Mouse (Mus musculus) stomach, postnatal 0 days (tissue): ENCODE data around the gene Wwox. TPM values are rescaled to one million over a fixed set of nuclear protein-coding genes. Genes with fewer than 3 reads are reported as not detected.
A peak's percentile ranks its signal among the peaks of the same experiment; 100 is the strongest.

Experiments used
- ATAC-seq: fragments of 200-750 bp; cut with Nextera tagmentation; 2 replicates; pipeline ENCODE4 v1.8.0; 2017; ENCODE audit not compliant: low FRiP score, low TSS enrichment
- DNase-seq: peaks from one replicate; pipeline ENCODE4 v3.0.0-alpha.2; 2016; ENCODE audit warnings: low spot score
- H3K27ac ChIP-seq: fragments of 300-500 bp; sonication (generic); replicated peaks from 2 replicates; pipeline ENCODE4 v1.5.1; 2014; ENCODE audit warnings: mild to moderate bottlenecking, control low read depth
- H3K27me3 ChIP-seq: fragments of 300-500 bp; sonication (generic); 2 replicates; pipeline ENCODE4 v1.6.1; 2014; ENCODE audit warnings: low read length; ENCODE audit not compliant: control insufficient read depth, insufficient read depth
- H3K36me3 ChIP-seq: fragments of 300-500 bp; sonication (generic); 2 replicates; pipeline ENCODE4 v1.6.1; 2014; ENCODE audit warnings: low read length, mixed read lengths; ENCODE audit not compliant: control insufficient read depth, insufficient read depth
- H3K4me1 ChIP-seq: fragments of 300-500 bp; sonication (generic); replicated peaks from 2 replicates; pipeline ENCODE4 v1.6.1; 2014; ENCODE audit warnings: antibody characterized with exemption; ENCODE audit not compliant: control insufficient read depth, insufficient read depth
- H3K4me2 ChIP-seq: fragments of 300-500 bp; sonication (generic); replicated peaks from 2 replicates; pipeline ENCODE4 v1.6.1; 2014; ENCODE audit warnings: low read depth, mild to moderate bottlenecking, control low read depth, moderate library complexity
- H3K4me3 ChIP-seq: fragments of 300-500 bp; sonication (generic); 2 replicates; pipeline ENCODE4 v1.5.1; 2014; ENCODE audit warnings: low read depth, low read length, control low read depth
- H3K9ac ChIP-seq: fragments of 300-500 bp; sonication (generic); 2 replicates; pipeline ENCODE4 v1.6.1; 2014; ENCODE audit warnings: mild to moderate bottlenecking, low read length, control low read depth, mixed read lengths
- H3K9me3 ChIP-seq: fragments of 300-500 bp; sonication (generic); 2 replicates; pipeline ENCODE4 v1.6.1; 2016; ENCODE audit warnings: low read length; ENCODE audit not compliant: control insufficient read depth
- CTCF ChIP-seq: IDR thresholded peaks from 2 replicates; pipeline ENCODE4 v1.5.1; 2016; ENCODE audit warnings: antibody characterized with exemption, low read depth, mild to moderate bottlenecking, moderate library complexity
- EP300 ChIP-seq: optimal IDR thresholded peaks from 2 replicates; pipeline ENCODE3; 2016; ENCODE audit warnings: antibody characterized with exemption
- WGBS: fragments of 180-500 bp; shearing (Covaris S2); extraction: QIAGEN DNeasy Blood & Tissue Kit; methylation state at CpG from one replicate; pipeline ENCODE4 v1.1.7; 2014; 5-methylcytosine and 5-hydroxymethylcytosine counted together
- polyA plus RNA-seq: library from polyadenylated mRNA; unstranded; fragments of >200 nt; fragmentation: Nextera tagmentation; extraction: Ambion mirVana; gene quantifications from 2 replicates; pipeline ENCODE4 v1.2.1, GENCODE M21; 2015

Gene Wwox
- polyA plus RNA-seq, 1 experiment from 2014 or later: 9.2 TPM

DNA sequence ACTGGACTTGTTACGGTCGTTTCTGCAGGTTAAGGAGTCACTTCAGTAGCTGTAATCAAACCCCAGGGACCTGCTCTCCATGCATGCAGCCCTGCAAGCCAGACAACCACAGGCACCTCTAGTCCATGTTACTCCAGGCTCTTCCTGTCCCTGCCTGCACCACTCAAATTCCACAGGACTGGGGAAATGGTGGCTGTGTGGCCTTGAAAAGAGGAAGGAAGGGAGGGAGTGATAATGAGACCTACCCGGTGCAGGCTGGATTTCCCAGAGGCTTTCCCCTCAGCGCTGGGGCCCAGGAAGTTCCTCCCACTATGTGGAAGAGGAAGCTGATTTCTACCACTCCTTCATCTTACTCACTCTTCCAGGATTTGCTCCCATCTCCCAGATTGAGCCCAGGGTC is 868.0 kb downstream of the Wwox start:
- ATAC-seq: no peak
- no peak for DNase-seq
- TF ChIP-seq EP300: no peak
- no peak for TF ChIP-seq CTCF

DNA sequence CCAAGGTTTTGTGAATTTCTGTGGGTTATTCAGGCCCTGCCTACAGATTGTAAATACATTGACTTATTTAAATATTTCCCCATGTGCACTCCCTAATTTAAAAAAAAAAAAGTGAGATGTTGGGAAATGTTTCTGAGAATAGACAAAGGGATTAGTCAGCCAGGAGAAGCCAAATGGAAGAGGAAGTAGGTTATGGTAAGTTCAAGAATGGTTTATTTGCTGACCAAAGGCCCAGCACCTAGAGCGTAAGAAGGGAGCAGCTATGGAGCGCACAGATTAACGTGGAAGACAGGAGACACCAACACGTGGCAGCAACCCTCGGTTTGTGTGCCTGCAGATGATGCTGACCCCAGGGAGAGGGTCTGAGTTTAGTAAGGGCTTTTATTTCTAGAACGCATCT is 871.5 kb downstream of the Wwox start:
- WGBS: 61% methylated on average over 6 of the region's 6 CpGs
- H3K4me3 ChIP-seq: no peak overlapping the region
- ATAC-seq (peak; percentile 89), DNase-seq (peak; percentile 24)
- H3K4me1 ChIP-seq: no peaks in the 10 kb centered on the region
- H3K27ac ChIP-seq: no peak overlapping the region
- no peak overlapping the region for H3K4me2 ChIP-seq
- TF ChIP-seq EP300: no peak
- TF ChIP-seq CTCF: no peak
- H3K9me3 ChIP-seq: no peaks in the 10 kb centered on the region
- H3K36me3 ChIP-seq: no peaks in the 10 kb centered on the region
- no peaks in the 10 kb centered on the region for H3K27me3 ChIP-seq
- H3K9ac ChIP-seq: no peak overlapping the region

More for the DNA sequence above, 868.0 kb downstream of the Wwox start:
- WGBS: 53% methylated on average over 4 of the region's 4 CpGs
- H3K9ac ChIP-seq: no peak overlapping the region
- no peaks in the 10 kb centered on the region for H3K9me3 ChIP-seq
- H3K4me2 ChIP-seq: no peak overlapping the region
- no peaks in the 10 kb centered on the region for H3K27me3 ChIP-seq
- H3K36me3 ChIP-seq: no peaks in the 10 kb centered on the region
- H3K4me1 ChIP-seq: no peaks in the 10 kb centered on the region
- no peak overlapping the region for H3K27ac ChIP-seq
- no peak overlapping the region for H3K4me3 ChIP-seq

GRCm38 (mm10) chr8:115312371-115312770 is 872.9 kb downstream of the Wwox start:
- no peak for TF ChIP-seq EP300
- no peak for TF ChIP-seq CTCF
- no peaks in the 10 kb centered on the region for H3K36me3 ChIP-seq
- DNase-seq (no peak), ATAC-seq (no peak)
- H3K27me3 ChIP-seq: no peaks in the 10 kb centered on the region
- H3K9me3 ChIP-seq: no peaks in the 10 kb centered on the region
- H3K4me3 ChIP-seq: no peak overlapping the region
- no peak overlapping the region for H3K27ac ChIP-seq
- H3K4me2 ChIP-seq: no peak overlapping the region
- no peak overlapping the region for H3K9ac ChIP-seq
- H3K4me1 ChIP-seq: no peaks in the 10 kb centered on the region
- 49% methylated on average over 2 of the region's 2 CpGs for WGBS

DNA sequence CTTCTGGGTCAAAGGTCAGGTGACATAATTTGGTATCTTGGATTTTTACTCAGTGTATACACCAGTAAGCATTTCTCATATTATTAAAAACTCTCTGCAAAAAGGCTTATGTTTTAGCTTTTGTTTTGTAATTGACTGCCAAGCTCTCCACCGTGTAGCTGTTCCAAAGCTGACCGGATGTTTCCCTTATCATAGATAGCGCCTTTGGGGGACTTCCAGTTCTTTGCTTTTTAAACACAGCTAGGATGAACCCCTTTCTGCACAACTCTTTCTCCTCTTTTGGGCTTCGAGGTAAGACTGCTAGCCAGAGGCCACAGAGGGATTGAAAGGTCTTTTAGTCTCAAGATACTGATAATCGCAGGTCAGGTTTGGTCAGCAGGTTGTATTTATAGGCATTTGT is 883.0 kb downstream of the Wwox start:
- no peaks in the 10 kb centered on the region for H3K9me3 ChIP-seq
- no peak for DNase-seq
- no peak overlapping the region for H3K27ac ChIP-seq
- no peak for ATAC-seq
- no peak for TF ChIP-seq CTCF
- TF ChIP-seq EP300: no peak
- WGBS: 65% methylated on average over 5 of the region's 5 CpGs
- H3K9ac ChIP-seq: no peak overlapping the region
- no peak overlapping the region for H3K4me3 ChIP-seq
- H3K4me2 ChIP-seq: no peak overlapping the region
- H3K4me1 ChIP-seq: no peaks in the 10 kb centered on the region
- no peaks in the 10 kb centered on the region for H3K36me3 ChIP-seq
- H3K27me3 ChIP-seq: no peaks in the 10 kb centered on the region

GRCm38 (mm10) chr8:115330671-115331070 is 891.2 kb downstream of the Wwox start:
- no peak overlapping the region for H3K27ac ChIP-seq
- H3K4me1 ChIP-seq: no peaks in the 10 kb centered on the region
- H3K4me3 ChIP-seq: no peak overlapping the region
- no peak for TF ChIP-seq CTCF
- TF ChIP-seq EP300: no peak
- H3K9me3 ChIP-seq: no peaks in the 10 kb centered on the region
- no peak for DNase-seq
- no peaks in the 10 kb centered on the region for H3K36me3 ChIP-seq
- whole genome bisulfite sequencing: 60% methylated on average over 11 of the region's 11 CpGs
- H3K4me2 ChIP-seq: 0 out of 2 replicates have a peak overlapping the region, but pooled peaks have one; percentile 8
- no peak for ATAC-seq
- H3K9ac ChIP-seq: no peak overlapping the region
- no peaks in the 10 kb centered on the region for H3K27me3 ChIP-seq

GRCm38 (mm10) chr8:115333972-115334371 is 894.5 kb downstream of the Wwox start:
- WGBS: 58% methylated on average over 3 of the region's 3 CpGs
- no peaks in the 10 kb centered on the region for H3K36me3 ChIP-seq
- no peak overlapping the region for H3K4me2 ChIP-seq
- H3K9ac ChIP-seq: no peak overlapping the region
- H3K4me3 ChIP-seq: no peak overlapping the region
- DNase-seq (no peak), ATAC-seq (no peak)
- no peak overlapping the region for H3K27ac ChIP-seq
- no peaks in the 10 kb centered on the region for H3K4me1 ChIP-seq
- no peaks in the 10 kb centered on the region for H3K9me3 ChIP-seq
- TF ChIP-seq EP300 (no peak), CTCF (no peak)
- H3K27me3 ChIP-seq: no peaks in the 10 kb centered on the region

DNA sequence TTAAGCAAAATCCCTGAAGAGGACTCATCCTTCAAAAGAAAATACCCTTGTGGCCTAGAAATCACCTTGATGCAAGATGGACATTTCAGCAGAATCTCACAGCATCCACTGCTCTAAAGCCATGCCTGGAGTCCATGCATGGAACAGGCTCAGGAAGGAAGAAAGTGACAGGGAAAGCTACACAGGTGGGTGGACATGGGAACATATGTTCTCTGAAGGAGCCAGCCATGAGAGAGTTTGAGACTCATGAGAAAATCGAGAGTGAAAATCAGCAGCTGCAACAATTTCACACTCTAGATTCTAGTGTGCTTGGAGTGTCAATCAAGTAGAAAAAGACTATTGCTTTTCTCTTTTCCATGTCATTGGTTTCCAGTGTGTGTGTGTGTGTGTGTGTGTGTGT is 896.9 kb downstream of the Wwox start:
- 78% methylated on average over 1 of the region's 1 CpGs for WGBS
- Histone ChIP-seq H3K9ac (no peak overlapping the region), H3K4me3 (no peak overlapping the region), H3K9me3 (no peaks in the 10 kb centered on the region), H3K36me3 (no peaks in the 10 kb centered on the region), H3K4me1 (no peaks in the 10 kb centered on the region), H3K27ac (no peak overlapping the region), H3K27me3 (no peaks in the 10 kb centered on the region), H3K4me2 (no peak overlapping the region)
- TF ChIP-seq EP300: no peak
- no peak for TF ChIP-seq CTCF
- DNase-seq: no peak
- ATAC-seq: no peak
